Mouse (Mus musculus) neural tube, embryonic 12.5 days (tissue): Measurements from ENCODE around the gene Tas2r124. TPM values are rescaled to one million over a fixed set of nuclear protein-coding genes. Genes with fewer than 3 reads are reported as not detected.

ENCODE experiments used
- ATAC-seq: fragments of 200-750 bp; cut with Nextera tagmentation; 2 replicates; pipeline ENCODE4 v1.8.0; 2017; ENCODE audit warnings: low read depth, mild to moderate bottlenecking, moderate TSS enrichment, moderate library complexity; ENCODE audit not compliant: low FRiP score
- H3K27ac ChIP-seq: fragments of 300-500 bp; sonication (generic); 2 replicates; pipeline ENCODE4 v1.5.1; 2016
- H3K27me3 ChIP-seq: fragments of 300-500 bp; sonication (generic); replicated peaks from 2 replicates; pipeline ENCODE4 v1.6.1; 2016; ENCODE audit warnings: mild to moderate bottlenecking
- H3K36me3 ChIP-seq: fragments of 300-500 bp; sonication (generic); 2 replicates; pipeline ENCODE4 v1.6.1; 2016; ENCODE audit warnings: mild to moderate bottlenecking
- H3K4me1 ChIP-seq: fragments of 300-500 bp; sonication (generic); 2 replicates; pipeline ENCODE4 v1.6.1; 2016
- H3K4me2 ChIP-seq: fragments of 300-500 bp; sonication (generic); replicated peaks from 2 replicates; pipeline ENCODE4 v1.6.1; 2016; ENCODE audit warnings: mild to moderate bottlenecking
- H3K4me3 ChIP-seq: fragments of 300-500 bp; sonication (generic); 2 replicates; pipeline ENCODE4 v1.5.1; 2016
- H3K9ac ChIP-seq: fragments of 300-500 bp; sonication (generic); 2 replicates; pipeline ENCODE4 v1.6.1; 2016; ENCODE audit warnings: mild to moderate bottlenecking
- H3K9me3 ChIP-seq: fragments of 300-500 bp; sonication (generic); 2 replicates; pipeline ENCODE4 v1.6.1; 2016; ENCODE audit warnings: mild to moderate bottlenecking
- WGBS: fragments of 180-500 bp; shearing (Covaris S2); methylation state at CpG from one replicate; pipeline ENCODE4 v1.1.7; 2016; 5-methylcytosine and 5-hydroxymethylcytosine counted together
- polyA plus RNA-seq: library from polyadenylated mRNA; unstranded; fragments of >200 nt; fragmentation: Nextera tagmentation; extraction: Ambion mirVana; gene quantifications from 2 replicates; pipeline ENCODE4 v1.2.1, GENCODE M21; 2016

The Tas2r124 gene
- polyA plus RNA-seq: not detected in 2 replicates

DNA sequence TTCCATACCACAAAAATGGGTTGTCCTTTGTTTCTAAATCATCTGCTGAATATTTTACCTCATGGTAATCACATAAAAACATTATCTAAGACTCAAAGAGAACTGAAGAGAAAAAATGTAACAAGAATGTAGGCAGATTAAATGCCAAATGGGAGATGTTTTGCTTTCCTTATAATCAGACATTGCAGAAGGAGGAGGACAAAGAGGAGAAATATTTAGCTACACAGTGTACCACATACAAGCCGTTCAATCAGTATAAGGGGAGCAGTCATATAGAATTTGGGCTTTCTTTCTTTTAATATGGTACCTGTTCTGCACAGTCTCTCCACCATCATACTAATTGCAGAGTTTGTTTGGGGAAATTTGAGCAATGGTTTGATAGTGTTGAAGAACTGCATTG is at the start of gene Tas2r124:
Gene Tas2r124 (plus strand): TSS at position 301 of the 400 bp plus-strand sequence.
- 82% methylated on average over 1 of the region's 1 CpGs for WGBS
- Histone ChIP-seq H3K27ac (no peak within 1 kb of the TSS), H3K4me1 (no peaks in the 10 kb centered on the region), H3K4me2 (no peak within 1 kb of the TSS), H3K4me3 (no peak within 1 kb of the TSS), H3K9ac (no peak within 1 kb of the TSS), H3K9me3 (no peaks in the 10 kb centered on the region), H3K27me3 (no peaks in the 10 kb centered on the region), H3K36me3 (no peaks in the 10 kb centered on the region)
- ATAC-seq: no peak

DNA sequence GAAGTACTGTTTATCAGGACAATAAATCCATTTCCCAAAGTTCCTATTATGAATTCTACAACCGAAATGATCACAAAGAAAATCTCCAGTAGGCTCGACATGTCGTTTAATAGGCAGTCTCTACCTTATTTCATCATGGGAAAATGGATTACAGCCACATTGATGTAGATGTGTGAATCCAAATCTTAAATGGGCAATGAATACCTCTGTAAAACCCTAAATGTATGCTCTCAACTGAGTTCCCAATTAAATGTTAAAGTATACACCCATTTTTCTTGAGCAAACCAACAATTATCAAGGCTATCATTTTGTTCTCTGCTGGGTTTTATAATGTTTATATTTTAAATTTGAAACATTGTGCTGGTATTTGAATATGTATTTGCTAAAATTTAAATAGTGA is 42.7 kb upstream of the Tas2r124 start, which contains the start of gene Tas2r122:
Gene Tas2r122 (minus strand): TSS at position 101 of the 400 bp plus-strand sequence.
- no peaks in the 10 kb centered on the region for H3K4me1 ChIP-seq
- WGBS: 80% methylated on average over 3 of the region's 3 CpGs

DNA sequence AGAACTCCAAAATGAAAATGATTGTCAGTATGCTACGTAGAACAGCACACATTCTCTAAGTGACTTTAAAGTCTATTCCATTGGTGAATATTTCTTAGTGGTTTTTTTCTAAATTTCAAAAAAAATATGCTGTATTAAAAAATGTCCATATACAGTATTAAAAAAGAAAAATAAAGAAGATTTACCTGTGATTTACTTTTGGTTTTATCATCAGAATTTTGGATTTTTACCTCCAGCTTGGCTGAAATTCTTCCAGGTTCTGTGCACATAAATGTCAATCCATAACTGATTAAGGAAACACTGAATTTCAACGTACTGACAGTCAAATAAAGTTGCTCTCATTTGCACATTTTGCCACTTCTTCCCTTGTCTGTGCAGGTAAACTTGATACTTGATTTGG is 16.6 kb upstream of the Tas2r124 start, which contains the start of gene Tas2r115:
Gene Tas2r115 (minus strand): TSS at position 101 of the 400 bp plus-strand sequence.
- no peak within 1 kb of the TSS for H3K9ac ChIP-seq
- H3K36me3 ChIP-seq: no peaks in the 10 kb centered on the region
- H3K27me3 ChIP-seq: no peaks in the 10 kb centered on the region
- ATAC-seq: no peak
- H3K27ac ChIP-seq: no peak within 1 kb of the TSS
- no peaks in the 10 kb centered on the region for H3K4me1 ChIP-seq
- WGBS: 81% methylated on average over 2 of the region's 2 CpGs
- no peak within 1 kb of the TSS for H3K4me2 ChIP-seq
- H3K4me3 ChIP-seq: no peak within 1 kb of the TSS
- H3K9me3 ChIP-seq: no peaks in the 10 kb centered on the region

More for the DNA sequence above, 42.7 kb upstream of the Tas2r124 start, which contains the start of gene Tas2r122:
- H3K27ac ChIP-seq: no peak within 1 kb of the TSS
- no peak within 1 kb of the TSS for H3K4me3 ChIP-seq
- H3K4me2 ChIP-seq: no peak within 1 kb of the TSS
- no peaks in the 10 kb centered on the region for H3K27me3 ChIP-seq
- peaks cover 3% of the 10 kb centered on the region; the same call in 1 of the 2 replicates for H3K9me3 ChIP-seq
- ATAC-seq: no peak
- no peak within 1 kb of the TSS for H3K9ac ChIP-seq
- H3K36me3 ChIP-seq: no peaks in the 10 kb centered on the region

DNA sequence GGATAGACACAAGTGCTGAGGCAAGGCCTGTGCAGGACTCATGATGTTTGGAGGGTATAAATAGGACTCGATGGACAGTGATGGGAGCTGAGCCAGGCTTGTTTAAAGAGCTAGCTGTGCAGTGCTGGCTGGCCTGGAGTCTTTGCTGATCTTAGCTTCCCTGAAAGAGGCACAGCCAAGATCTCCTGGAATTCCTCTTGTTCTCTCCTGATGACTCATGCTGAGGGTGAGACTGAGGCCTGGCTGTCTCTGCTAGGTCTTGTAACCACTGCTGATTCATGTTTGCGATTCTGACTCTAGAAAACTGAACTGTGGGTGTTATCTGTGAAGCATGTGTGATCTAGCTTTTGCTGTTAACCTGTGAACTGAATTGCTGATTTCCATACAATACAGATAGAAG is 4.3 kb upstream of the Tas2r124 start:
- Histone ChIP-seq H3K27me3 (no peaks in the 10 kb centered on the region), H3K9me3 (no peaks in the 10 kb centered on the region), H3K27ac (no peak overlapping the region), H3K4me3 (no peak overlapping the region), H3K4me1 (no peaks in the 10 kb centered on the region), H3K9ac (no peak overlapping the region), H3K4me2 (no peak overlapping the region), H3K36me3 (no peaks in the 10 kb centered on the region)
- no peak for ATAC-seq
- 90% methylated on average over 2 of the region's 2 CpGs for WGBS

DNA sequence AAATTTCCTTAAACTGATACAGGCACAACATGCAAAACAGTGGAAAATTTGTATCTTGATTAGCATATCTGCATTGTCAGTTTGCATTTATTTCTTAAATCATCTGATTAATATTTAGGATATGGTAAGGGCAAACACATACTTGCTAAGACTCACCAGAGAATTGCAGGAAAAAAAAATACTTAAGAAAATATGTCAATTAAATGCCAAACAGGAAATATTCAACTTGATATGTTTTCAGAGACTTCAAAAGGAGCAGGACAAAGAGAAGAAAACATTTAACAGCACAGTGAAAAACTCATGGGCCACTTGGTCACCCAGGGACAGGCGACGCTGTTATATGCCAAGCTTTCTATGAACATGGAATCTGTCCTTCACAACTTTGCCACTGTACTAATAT is 7.3 kb downstream of the Tas2r124 start, which contains the start of gene Tas2r102:
Gene Tas2r102 (plus strand): TSS at position 301 of the 400 bp plus-strand sequence.
- Histone ChIP-seq H3K27ac (no peak within 1 kb of the TSS), H3K27me3 (no peaks in the 10 kb centered on the region), H3K4me3 (no peak within 1 kb of the TSS), H3K9me3 (no peaks in the 10 kb centered on the region), H3K4me1 (no peaks in the 10 kb centered on the region), H3K36me3 (no peaks in the 10 kb centered on the region), H3K9ac (no peak within 1 kb of the TSS), H3K4me2 (no peak within 1 kb of the TSS)
- ATAC-seq: no peak
- WGBS: 96% methylated on average over 2 of the region's 2 CpGs

DNA sequence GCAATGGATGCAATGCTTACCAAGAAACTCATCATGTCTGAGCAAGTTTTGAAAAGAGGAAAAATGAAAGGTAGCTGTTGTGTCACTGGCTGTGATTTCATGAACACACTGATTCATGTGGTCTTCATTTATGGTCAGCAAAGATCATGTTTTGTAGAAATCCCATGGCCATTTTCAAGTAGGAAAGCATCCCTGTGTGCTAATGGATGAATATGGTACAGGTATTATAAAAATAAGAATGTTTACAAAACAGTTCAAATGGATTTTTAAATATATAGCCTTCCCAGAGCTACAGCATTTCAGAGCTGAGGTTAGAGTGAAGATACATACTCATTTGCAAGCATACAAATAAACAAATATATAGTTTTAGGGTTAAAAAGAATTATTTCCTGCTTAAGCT is 23.5 kb downstream of the Tas2r124 start, which contains the start of gene Tas2r136:
Gene Tas2r136 (minus strand): TSS at position 101 of the 400 bp plus-strand sequence.
- H3K27me3 ChIP-seq: no peaks in the 10 kb centered on the region
- no peak for ATAC-seq
- H3K4me2 ChIP-seq: no peak within 1 kb of the TSS
- no peak within 1 kb of the TSS for H3K4me3 ChIP-seq
- H3K36me3 ChIP-seq: no peaks in the 10 kb centered on the region
- no peaks in the 10 kb centered on the region for H3K9me3 ChIP-seq
- H3K27ac ChIP-seq: no peak within 1 kb of the TSS
- no peak within 1 kb of the TSS for H3K9ac ChIP-seq
- H3K4me1 ChIP-seq: no peaks in the 10 kb centered on the region

DNA sequence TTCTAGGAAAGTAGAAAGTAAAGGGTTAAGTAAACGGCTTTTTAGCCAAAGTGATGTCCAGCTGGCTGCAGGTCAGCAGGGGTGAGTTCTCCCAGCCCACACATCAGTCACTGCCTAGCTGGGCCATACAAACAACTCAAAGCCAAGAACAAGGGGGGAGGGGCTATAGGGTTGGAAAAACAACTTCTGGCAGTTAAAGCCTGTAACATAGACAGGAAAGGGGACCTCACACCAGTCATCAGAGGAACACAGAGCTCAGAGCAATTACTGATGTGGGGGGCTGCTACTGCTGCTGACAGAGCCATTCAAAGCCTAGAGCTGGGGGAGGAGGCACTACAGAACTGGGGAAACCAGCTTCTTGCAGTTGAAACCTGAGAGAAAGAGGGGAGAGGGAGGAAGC is 40.9 kb downstream of the Tas2r124 start:
- Histone ChIP-seq H3K4me3 (no peak overlapping the region), H3K9ac (no peak overlapping the region), H3K36me3 (no peaks in the 10 kb centered on the region), H3K9me3 (peaks cover 25% of the 10 kb centered on the region), H3K27ac (no peak overlapping the region), H3K4me2 (no peak overlapping the region), H3K4me1 (no peaks in the 10 kb centered on the region), H3K27me3 (no peaks in the 10 kb centered on the region)
- ATAC-seq: no peak
- 20% methylated on average over 1 of the region's 1 CpGs for WGBS

DNA sequence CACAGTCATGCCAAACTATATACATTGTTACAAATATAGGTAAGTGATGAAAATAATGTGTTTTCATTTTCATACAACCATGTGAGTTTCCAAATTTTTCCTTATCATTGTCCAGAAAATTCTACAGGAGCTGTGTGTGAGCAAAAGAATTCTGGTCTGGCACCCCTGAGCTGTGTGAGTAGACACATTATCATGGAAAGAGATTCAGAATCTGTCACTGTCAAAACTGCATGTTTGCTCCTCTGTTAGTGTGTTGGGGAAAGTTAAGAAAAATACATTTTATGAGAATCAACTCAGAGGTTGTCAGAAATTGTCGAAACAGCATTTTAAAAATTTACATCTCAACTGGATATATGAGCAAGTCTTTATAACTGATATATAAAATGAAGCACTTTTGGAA is 48.0 kb downstream of the Tas2r124 start, which contains the start of gene Tas2r117:
Gene Tas2r117 (plus strand): TSS at position 301 of the 400 bp plus-strand sequence.
- 83% methylated on average over 1 of the region's 1 CpGs for WGBS
- ATAC-seq: no peak

More for the DNA sequence above, 48.0 kb downstream of the Tas2r124 start, which contains the start of gene Tas2r117:
- Histone ChIP-seq H3K4me3 (no peak within 1 kb of the TSS), H3K9ac (no peak within 1 kb of the TSS), H3K4me2 (no peak within 1 kb of the TSS), H3K27me3 (no peaks in the 10 kb centered on the region), H3K4me1 (no peaks in the 10 kb centered on the region), H3K36me3 (no peaks in the 10 kb centered on the region), H3K27ac (no peak within 1 kb of the TSS), H3K9me3 (no peaks in the 10 kb centered on the region)

Other genes starting within 250 kb of the Tas2r124 start
- not detected in 2 replicates for gene Prh1, start 184.9 kb upstream of the Tas2r124 start, polyA plus RNA-seq
- gene Prp2, start 158.8 kb upstream of the Tas2r124 start, polyA plus RNA-seq: not detected in 2 replicates
- not detected in 2 replicates for gene A630073D07Rik, start 103.2 kb upstream of the Tas2r124 start, polyA plus RNA-seq
- not detected in 2 replicates for gene Tas2r120, start 97.8 kb upstream of the Tas2r124 start, polyA plus RNA-seq
- not detected in 2 replicates for gene Tas2r121, start 53.7 kb upstream of the Tas2r124 start, polyA plus RNA-seq
- not detected in 2 replicates for gene Tas2r122, start 42.8 kb upstream of the Tas2r124 start, polyA plus RNA-seq
- gene Tas2r115, start 16.7 kb upstream of the Tas2r124 start, polyA plus RNA-seq: not detected in 2 replicates
- not detected in 2 replicates for gene Tas2r102, start 7.4 kb downstream of the Tas2r124 start, polyA plus RNA-seq
- gene Tas2r136, start 23.4 kb downstream of the Tas2r124 start, polyA plus RNA-seq: not detected in 2 replicates
- not detected in 2 replicates for gene Tas2r117, start 48.1 kb downstream of the Tas2r124 start, polyA plus RNA-seq
- gene Tas2r123, start 92.4 kb downstream of the Tas2r124 start, polyA plus RNA-seq: not detected in 2 replicates
- not detected in 2 replicates for gene Tas2r116, start 100.7 kb downstream of the Tas2r124 start, polyA plus RNA-seq
- gene Tas2r110, start 113.3 kb downstream of the Tas2r124 start, polyA plus RNA-seq: not detected in 2 replicates
- gene Tas2r113, start 138.3 kb downstream of the Tas2r124 start, polyA plus RNA-seq: not detected in 2 replicates
- gene Tas2r125, start 154.9 kb downstream of the Tas2r124 start, polyA plus RNA-seq: 0.22 and 0.43 TPM in 2 replicates
- gene Tas2r129, start 196.4 kb downstream of the Tas2r124 start, polyA plus RNA-seq: not detected in 2 replicates
- gene Tas2r131, start 203.2 kb downstream of the Tas2r124 start, polyA plus RNA-seq: not detected in 2 replicates
- not detected in 2 replicates for gene Tas2r109, start 226.2 kb downstream of the Tas2r124 start, polyA plus RNA-seq